Mouse (Mus musculus): ENCODE results near the gene Hjurp. TPM values are rescaled to one million over a fixed set of nuclear protein-coding genes. Genes with fewer than 3 reads are reported as not detected.

The Hjurp gene
- total and polyA plus RNA-seq, 3 experiments = 59.4 to 103 (median 76.3) TPM

DNA sequence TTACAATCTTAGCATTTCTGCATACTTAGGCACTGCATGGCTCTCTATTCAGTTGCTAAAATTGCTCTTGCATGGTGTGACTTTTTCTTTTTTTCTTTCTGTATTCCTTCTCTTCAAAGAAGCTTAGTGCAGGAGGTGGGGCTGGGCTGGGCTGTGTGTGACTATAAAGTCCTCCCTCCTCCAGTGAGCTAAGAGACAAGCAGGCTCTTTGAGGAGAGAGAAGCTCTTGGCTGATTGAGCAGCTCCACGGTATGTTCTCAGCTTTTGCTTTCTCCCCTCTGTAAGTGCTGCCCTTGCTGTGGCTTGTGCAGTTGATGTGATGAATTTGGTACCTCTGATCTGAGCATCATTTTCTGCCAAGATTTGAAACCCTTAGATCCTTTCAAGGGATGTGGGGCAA, 29.1 kb upstream of the Hjurp start:
- no peak overlapping the region for H3K4me3 ChIP-seq (ENCODE audit: control insufficient read depth in 1 of 2, insufficient read depth in 1 of 2, low read depth in 2 of 2, low read length in 2 of 2)
- peak; percentile 15 for DNase-seq (ENCODE audit: low read depth, low spot score)
- H3K27me3 ChIP-seq (ENCODE audit: control insufficient read depth in 1 of 2, insufficient read depth in 2 of 2, low read length in 2 of 2) = no peaks in the 10 kb centered on the region
- H3K79me2 ChIP-seq (ENCODE audit: control insufficient read depth, insufficient read depth, low read length, poor library complexity) = no peaks in the 10 kb centered on the region
- H3K9ac ChIP-seq (ENCODE audit: control insufficient read depth, low read depth, low read length, poor library complexity, severe bottlenecking) = no peak overlapping the region
- H3K27ac ChIP-seq (ENCODE audit: control insufficient read depth, low read depth, low read length) = no peak overlapping the region
- H3K36me3 ChIP-seq (ENCODE audit: control insufficient read depth in 1 of 2, insufficient read depth in 2 of 2, low read length in 2 of 2) = no peaks in the 10 kb centered on the region
- TF ChIP-seq GABPA (IDR thresholded peaks at IDR 0.05; ENCODE audit: low read depth, low read length) (no peak), MAX (IDR thresholded peaks at IDR 0.05; ENCODE audit: low read length) (no peak), ELF1 (IDR thresholded peaks at IDR 0.05; ENCODE audit: low read depth, low read length) (no peak), JUND (IDR thresholded peaks at IDR 0.05; ENCODE audit: low read depth, low read length) (no peak), ETS1 (IDR thresholded peaks at IDR 0.05; ENCODE audit: low read depth, low read length) (no peak), E2F4 (IDR thresholded peaks at IDR 0.05; ENCODE audit: borderline replicate concordance, low read depth, low read length) (no peak), POLR2AphosphoS5 (IDR thresholded peaks at IDR 0.05; ENCODE audit: borderline replicate concordance, low read depth, low read length) (no peak), BHLHE40 (IDR thresholded peaks at IDR 0.05; ENCODE audit: borderline replicate concordance, low read depth, low read length) (no peak), SMC3 (IDR thresholded peaks at IDR 0.05; ENCODE audit: low read depth, low read length) (no peak), ZKSCAN1 (IDR thresholded peaks at IDR 0.05; ENCODE audit: low read depth, low read length) (no peak), USF1 (IDR thresholded peaks at IDR 0.05; ENCODE audit: low read depth, low read length) (no peak), RAD21 (IDR thresholded peaks at IDR 0.05; ENCODE audit: low read depth, low read length) (no peak), GATA1 (IDR thresholded peaks at IDR 0.05; ENCODE audit: low read depth, low read length) (no peak), TAL1 (IDR thresholded peaks at IDR 0.05; ENCODE audit: low read length) (no peak)
- no peaks in the 10 kb centered on the region for H3K4me1 ChIP-seq (ENCODE audit: control insufficient read depth in 1 of 2, insufficient read depth in 2 of 2, low read length in 2 of 2)
- H3K9me3 ChIP-seq (replicated peaks; ENCODE audit: insufficient read depth, low read length) = no peaks in the 10 kb centered on the region

DNA sequence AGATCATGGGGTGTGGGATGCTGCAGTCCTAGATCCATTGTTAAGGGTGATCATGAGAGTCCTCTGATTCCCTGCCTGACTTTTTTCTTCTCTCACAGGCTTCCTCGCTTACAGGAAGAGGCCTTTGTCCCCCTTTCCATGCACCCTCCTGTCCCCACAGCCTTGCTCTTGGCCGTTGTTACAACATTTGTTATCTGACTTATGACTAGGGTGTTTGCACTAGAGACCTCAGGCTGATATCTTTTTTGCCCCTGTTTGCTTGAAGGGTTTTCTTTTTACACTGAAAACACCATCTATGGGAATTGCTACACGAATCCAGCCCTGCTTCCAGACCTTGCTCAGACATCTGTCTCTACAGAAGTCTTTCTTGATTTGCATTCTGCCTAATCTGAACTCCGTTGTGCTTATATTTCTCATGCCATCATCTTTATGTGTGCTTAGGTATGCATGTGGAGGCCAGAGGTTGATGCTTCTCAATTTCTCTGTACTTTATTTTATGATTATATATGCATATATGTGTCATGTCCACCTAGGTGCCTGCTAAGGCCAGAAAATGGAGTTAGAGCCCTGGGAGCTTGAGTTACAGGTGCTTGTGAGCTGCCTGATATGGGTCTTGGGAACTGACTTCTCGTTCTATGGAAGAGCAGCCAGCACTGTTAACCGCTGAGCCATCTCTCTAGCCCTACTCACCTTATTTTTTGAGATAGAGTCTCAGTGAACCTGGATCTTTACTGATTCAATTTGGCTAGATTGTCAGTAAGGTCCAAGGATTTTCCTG, 27.8 kb upstream of the Hjurp start:
- no peak overlapping the region for H3K27ac ChIP-seq (ENCODE audit: control insufficient read depth, low read depth, low read length)
- H3K79me2 ChIP-seq (ENCODE audit: control insufficient read depth, insufficient read depth, low read length, poor library complexity) = no peaks in the 10 kb centered on the region
- H3K36me3 ChIP-seq (ENCODE audit: control insufficient read depth in 1 of 2, insufficient read depth in 2 of 2, low read length in 2 of 2) = no peaks in the 10 kb centered on the region
- H3K27me3 ChIP-seq (ENCODE audit: control insufficient read depth in 1 of 2, insufficient read depth in 2 of 2, low read length in 2 of 2) = no peaks in the 10 kb centered on the region
- H3K4me3 ChIP-seq (ENCODE audit: control insufficient read depth in 1 of 2, insufficient read depth in 1 of 2, low read depth in 2 of 2, low read length in 2 of 2) = no peak overlapping the region
- no peaks in the 10 kb centered on the region for H3K4me1 ChIP-seq (ENCODE audit: control insufficient read depth in 1 of 2, insufficient read depth in 2 of 2, low read length in 2 of 2)
- TF ChIP-seq ZMIZ1 (IDR thresholded peaks at IDR 0.05; ENCODE audit: low read depth, low read length) = no peak
- peak; percentile 33 for TF ChIP-seq NELFE (IDR thresholded peaks at IDR 0.05; ENCODE audit: low read depth, low read length)
- peak; percentile 35; the same call in 1 of the 2 replicates for TF ChIP-seq MYB (IDR thresholded peaks at IDR 0.05; ENCODE audit: low read depth, low read length)
- peak; percentile 71 for TF ChIP-seq GATA1 (IDR thresholded peaks at IDR 0.05; ENCODE audit: low read depth, low read length)
- TF ChIP-seq TBP (IDR thresholded peaks at IDR 0.05; ENCODE audit: low read depth, low read length) = peak; percentile 57; the same call in 1 of the 2 replicates
- peak; percentile 58 to 77 for TF ChIP-seq EP300 (IDR thresholded peaks at IDR 0.05; ENCODE audit: low read depth in 1 of 2, low read length in 2 of 2)
- no peak for TF ChIP-seq E2F4 (IDR thresholded peaks at IDR 0.05; ENCODE audit: borderline replicate concordance, low read depth, low read length)
- no peak for TF ChIP-seq USF1 (IDR thresholded peaks at IDR 0.05; ENCODE audit: low read depth, low read length)
- 0 out of 2 replicates have a peak, but pooled peaks have one; percentile 12 for TF ChIP-seq TCF12 (IDR thresholded peaks at IDR 0.05; ENCODE audit: low read depth, low read length)
- TF ChIP-seq POLR2AphosphoS5 (IDR thresholded peaks at IDR 0.05; ENCODE audit: borderline replicate concordance, low read depth, low read length) = no peak
- no peak for TF ChIP-seq MEF2A (IDR thresholded peaks at IDR 0.05; ENCODE audit: extremely low read depth, insufficient replicate concordance, low read depth, low read length, poor library complexity, severe bottlenecking)
- DNase-seq (ENCODE audit: low read depth, low spot score) = peak; percentile 90
- no peaks in the 10 kb centered on the region for H3K9me3 ChIP-seq (replicated peaks; ENCODE audit: insufficient read depth, low read length)
- H3K9ac ChIP-seq (ENCODE audit: control insufficient read depth, low read depth, low read length, poor library complexity, severe bottlenecking) = no peak overlapping the region
